Mouse (Mus musculus) bone marrow, adult 2 months (tissue): Measurements from ENCODE around the gene BC049762.
A peak's percentile ranks its signal among the peaks of the same experiment; 100 is the strongest.

Experiments
- CTCF ChIP-seq: fragments of 200-500 bp; IDR thresholded peaks from 2 replicates; pipeline ENCODE4 v1.5.1; 2011; ENCODE audit warnings: low read length, control low read depth; ENCODE audit not compliant: control insufficient read depth, insufficient read depth
- POLR2A ChIP-seq: fragments of 200-500 bp; IDR thresholded peaks from 2 replicates; pipeline ENCODE4 v1.6.1; 2011; ENCODE audit warnings: low read depth, mild to moderate bottlenecking, control low read depth, low read length, borderline replicate concordance; ENCODE audit not compliant: control insufficient read depth

- peak; percentile 99 for TF ChIP-seq POLR2A
- peak; percentile 34; the same call in 1 of the 2 replicates for TF ChIP-seq CTCF
These were observed at the start of gene BC049762 for GRCm38 (mm10) chr11:51262342-51263285.
